Mouse (Mus musculus): Measurements from ENCODE around the gene H2afz. TPM values are rescaled to one million over a fixed set of nuclear protein-coding genes. Genes with fewer than 3 reads are reported as not detected.

Gene H2afz
- total and polyA plus RNA-seq, 3 experiments, result 1,006 to 3,472 (median 1,732) TPM

- Histone ChIP-seq H3K79me2 (ENCODE audit: control insufficient read depth, insufficient read depth, low read length, poor library complexity) (no peaks in the 10 kb centered on the region), H3K27me3 (ENCODE audit: control insufficient read depth in 1 of 2, insufficient read depth in 2 of 2, low read length in 2 of 2) (no peaks in the 10 kb centered on the region), H3K4me3 (ENCODE audit: control insufficient read depth in 1 of 2, insufficient read depth in 1 of 2, low read depth in 2 of 2, low read length in 2 of 2) (no peak overlapping the region), H3K4me1 (ENCODE audit: control insufficient read depth in 1 of 2, insufficient read depth in 2 of 2, low read length in 2 of 2) (peaks cover 2 to 7% of the 10 kb centered on the region in 2 experiments), H3K27ac (ENCODE audit: control insufficient read depth, low read depth, low read length) (no peak overlapping the region), H3K9me3 (replicated peaks; ENCODE audit: insufficient read depth, low read length) (no peaks in the 10 kb centered on the region), H3K9ac (ENCODE audit: control insufficient read depth, low read depth, low read length, poor library complexity, severe bottlenecking) (no peak overlapping the region), H3K36me3 (ENCODE audit: control insufficient read depth in 1 of 2, insufficient read depth in 2 of 2, low read length in 2 of 2) (peaks cover 0 to 10% of the 10 kb centered on the region in 2 experiments; a peak in 2 of 4 replicates)
- TF ChIP-seq RAD21 (IDR thresholded peaks at IDR 0.05; ENCODE audit: low read depth, low read length) (no peak), CHD1 (IDR thresholded peaks at IDR 0.05; ENCODE audit: low read depth, low read length) (no peak), SMC3 (IDR thresholded peaks at IDR 0.05; ENCODE audit: low read depth, low read length) (no peak), NELFE (IDR thresholded peaks at IDR 0.05; ENCODE audit: low read depth, low read length) (no peak), MAFK (IDR thresholded peaks at IDR 0.05; ENCODE audit: borderline replicate concordance, low read depth, low read length) (no peak)
- no peak for DNase-seq (ENCODE audit: low read depth, low spot score)
These were observed 21.3 kb upstream of the H2afz start for GRCm38 (mm10) chr3:137842944-137843343.

GRCm38 (mm10) chr3:137844263-137844662 is 20.0 kb upstream of the H2afz start:
- Histone ChIP-seq H3K9ac (ENCODE audit: control insufficient read depth, low read depth, low read length, poor library complexity, severe bottlenecking) (no peak overlapping the region), H3K27me3 (ENCODE audit: control insufficient read depth in 1 of 2, insufficient read depth in 2 of 2, low read length in 2 of 2) (no peaks in the 10 kb centered on the region), H3K9me3 (replicated peaks; ENCODE audit: insufficient read depth, low read length) (no peaks in the 10 kb centered on the region), H3K36me3 (ENCODE audit: control insufficient read depth in 1 of 2, insufficient read depth in 2 of 2, low read length in 2 of 2) (peaks cover 0 to 10% of the 10 kb centered on the region in 2 experiments; a peak in 2 of 4 replicates), H3K4me3 (ENCODE audit: control insufficient read depth in 1 of 2, insufficient read depth in 1 of 2, low read depth in 2 of 2, low read length in 2 of 2) (no peak overlapping the region), H3K79me2 (ENCODE audit: control insufficient read depth, insufficient read depth, low read length, poor library complexity) (no peaks in the 10 kb centered on the region), H3K4me1 (ENCODE audit: control insufficient read depth in 1 of 2, insufficient read depth in 2 of 2, low read length in 2 of 2) (peaks cover 2 to 10% of the 10 kb centered on the region in 2 experiments), H3K27ac (ENCODE audit: control insufficient read depth, low read depth, low read length) (no peak overlapping the region)
- TF ChIP-seq UBTF (IDR thresholded peaks at IDR 0.05; ENCODE audit: borderline replicate concordance, insufficient read depth, low read depth, low read length) (no peak), MEF2A (IDR thresholded peaks at IDR 0.05; ENCODE audit: extremely low read depth, insufficient replicate concordance, low read depth, low read length, poor library complexity, severe bottlenecking) (no peak), MAZ (IDR thresholded peaks at IDR 0.05; ENCODE audit: low read depth, low read length) (no peak), MXI1 (IDR thresholded peaks at IDR 0.05; ENCODE audit: low read depth, low read length) (no peak), BHLHE40 (IDR thresholded peaks at IDR 0.05; ENCODE audit: borderline replicate concordance, low read depth, low read length) (no peak), EP300 (IDR thresholded peaks at IDR 0.05; ENCODE audit: low read depth in 1 of 2, low read length in 2 of 2) (no peak), KAT2A (conservative IDR thresholded peaks at IDR 0.05; ENCODE audit: low read depth, low read length) (no peak), MYB (IDR thresholded peaks at IDR 0.05; ENCODE audit: low read depth, low read length) (no peak)
- DNase-seq (ENCODE audit: low read depth, low spot score), result no peak

GRCm38 (mm10) chr3:137846552-137846951 is 17.7 kb upstream of the H2afz start:
- Histone ChIP-seq H3K9ac (ENCODE audit: control insufficient read depth, low read depth, low read length, poor library complexity, severe bottlenecking) (no peak overlapping the region), H3K27ac (ENCODE audit: control insufficient read depth, low read depth, low read length) (no peak overlapping the region), H3K79me2 (ENCODE audit: control insufficient read depth, insufficient read depth, low read length, poor library complexity) (no peaks in the 10 kb centered on the region), H3K36me3 (ENCODE audit: control insufficient read depth in 1 of 2, insufficient read depth in 2 of 2, low read length in 2 of 2) (peaks cover 0 to 10% of the 10 kb centered on the region in 2 experiments; a peak in 2 of 4 replicates), H3K4me3 (ENCODE audit: control insufficient read depth in 1 of 2, insufficient read depth in 1 of 2, low read depth in 2 of 2, low read length in 2 of 2) (no peak overlapping the region), H3K27me3 (ENCODE audit: control insufficient read depth in 1 of 2, insufficient read depth in 2 of 2, low read length in 2 of 2) (no peaks in the 10 kb centered on the region), H3K9me3 (replicated peaks; ENCODE audit: insufficient read depth, low read length) (no peaks in the 10 kb centered on the region), H3K4me1 (ENCODE audit: control insufficient read depth in 1 of 2, insufficient read depth in 2 of 2, low read length in 2 of 2) (peaks cover 2 to 10% of the 10 kb centered on the region in 2 experiments)
- DNase-seq (ENCODE audit: low read depth, low spot score), result peak; percentile 75
- TF ChIP-seq JUND (IDR thresholded peaks at IDR 0.05; ENCODE audit: low read depth, low read length) (0 out of 2 replicates have a peak, but pooled peaks have one; percentile 13), TBP (IDR thresholded peaks at IDR 0.05; ENCODE audit: low read depth, low read length) (no peak), ZMIZ1 (IDR thresholded peaks at IDR 0.05; ENCODE audit: low read depth, low read length) (no peak), MXI1 (IDR thresholded peaks at IDR 0.05; ENCODE audit: low read depth, low read length) (no peak), USF2 (IDR thresholded peaks at IDR 0.05; ENCODE audit: borderline replicate concordance in 1 of 2, insufficient read depth in 1 of 2, low read depth in 1 of 2, low read length in 2 of 2) (no peak), MYB (IDR thresholded peaks at IDR 0.05; ENCODE audit: low read depth, low read length) (no peak), MYC (IDR thresholded peaks at IDR 0.05; ENCODE audit: low read depth, low read length) (no peak), EP300 (IDR thresholded peaks at IDR 0.05; ENCODE audit: low read depth in 1 of 2, low read length in 2 of 2) (peak in 1 of 2 experiments; percentile 55; a peak in 1 of 4 replicates), ZNF384 (IDR thresholded peaks at IDR 0.05; ENCODE audit: low read depth, low read length) (0 out of 2 replicates have a peak, but pooled peaks have one; percentile 17), TAL1 (IDR thresholded peaks at IDR 0.05; ENCODE audit: low read length) (no peak), POLR2AphosphoS5 (IDR thresholded peaks at IDR 0.05; ENCODE audit: borderline replicate concordance, low read depth, low read length) (no peak), HCFC1 (IDR thresholded peaks at IDR 0.05; ENCODE audit: low read depth, low read length) (no peak), CHD2 (IDR thresholded peaks at IDR 0.05; ENCODE audit: low read length) (no peak), ETS1 (IDR thresholded peaks at IDR 0.05; ENCODE audit: low read depth, low read length) (no peak), E2F4 (IDR thresholded peaks at IDR 0.05; ENCODE audit: borderline replicate concordance, low read depth, low read length) (no peak), MAZ (IDR thresholded peaks at IDR 0.05; ENCODE audit: low read depth, low read length) (peak; percentile 52; the same call in 1 of the 2 replicates)
